Mouse (Mus musculus) ES-Bruce4 (cell line): ENCODE measurements at regions not wholly inside any gene's neighbourhood (a gene's known extent, or its start where the extent isn't known, plus 50 kb on each side); places are given as distances from the start of the nearest gene placed in this dataset.

ENCODE experiments used
- H3K27ac ChIP-seq: 2 replicates; pipeline ENCODE4 v1.5.1; 2012; ENCODE audit warnings: low read length, inconsistent platforms; ENCODE audit not compliant: insufficient read depth
- H3K27me3 ChIP-seq: 2 replicates; pipeline ENCODE4 v1.6.1; 2012; ENCODE audit warnings: mild to moderate bottlenecking, low read length, inconsistent platforms; ENCODE audit not compliant: control insufficient read depth, poor library complexity, insufficient read depth, severe bottlenecking
- H3K36me3 ChIP-seq: 2 replicates; pipeline ENCODE4 v1.6.1; 2012; ENCODE audit warnings: inconsistent platforms, mild to moderate bottlenecking, low read length, moderate library complexity; ENCODE audit not compliant: control insufficient read depth, poor library complexity, insufficient read depth, severe bottlenecking
- H3K4me1 ChIP-seq: one replicate; pipeline ENCODE4 v1.8.1; 2011; ENCODE audit warnings: low read length; ENCODE audit not compliant: control insufficient read depth, insufficient read depth
- H3K4me3 ChIP-seq: 2 replicates; pipeline ENCODE4 v1.5.1; 2011; ENCODE audit warnings: low read depth, mild to moderate bottlenecking, low read length
- H3K9ac ChIP-seq: 2 replicates; pipeline ENCODE4 v1.6.1; 2012; ENCODE audit warnings: low read depth, mild to moderate bottlenecking, inconsistent platforms; ENCODE audit not compliant: poor library complexity, severe bottlenecking
- H3K9me3 ChIP-seq: replicated peaks from 2 replicates; pipeline ENCODE4 v1.6.1; 2012; ENCODE audit warnings: mild to moderate bottlenecking, low read length, inconsistent platforms; ENCODE audit not compliant: control insufficient read depth, poor library complexity, insufficient read depth, severe bottlenecking
- CTCF ChIP-seq: IDR thresholded peaks from one replicate; pipeline ENCODE4 v1.8.1; 2011; ENCODE audit warnings: low read depth, low read length
- EP300 ChIP-seq: IDR thresholded peaks from 2 replicates; pipeline ENCODE4 v1.6.1; 2011; ENCODE audit warnings: low read depth, low read length; ENCODE audit not compliant: insufficient read depth
- POLR2A ChIP-seq: IDR thresholded peaks from one replicate; pipeline ENCODE4 v1.8.1; 2011; ENCODE audit warnings: low read length; ENCODE audit not compliant: insufficient read depth

GRCm38 (mm10) chr3:139802716-139803710 is 597.5 kb downstream of the Stpg2 start:
- TF ChIP-seq EP300 (no peak), POLR2A (no peak), CTCF (no peak)
- H3K27ac ChIP-seq: no peak overlapping the region

GRCm38 (mm10) chr3:139828014-139828413 is 622.5 kb downstream of the Stpg2 start:
- H3K27ac ChIP-seq: no peak overlapping the region
- no peaks in the 10 kb centered on the region for H3K9me3 ChIP-seq
- H3K36me3 ChIP-seq: no peaks in the 10 kb centered on the region
- H3K4me1 ChIP-seq: no peaks in the 10 kb centered on the region
- H3K9ac ChIP-seq: no peak overlapping the region
- H3K4me3 ChIP-seq: no peak overlapping the region
- TF ChIP-seq EP300 (no peak), POLR2A (no peak), CTCF (no peak)
- H3K27me3 ChIP-seq: no peaks in the 10 kb centered on the region

More at GRCm38 (mm10) chr3:139802716-139803710, 597.5 kb downstream of the Stpg2 start:
- no peak overlapping the region for H3K4me3 ChIP-seq
- H3K9ac ChIP-seq: no peak overlapping the region
- H3K4me1 ChIP-seq: no peaks in the 10 kb centered on the region
- no peaks in the 10 kb centered on the region for H3K27me3 ChIP-seq
- H3K36me3 ChIP-seq: no peaks in the 10 kb centered on the region
- H3K9me3 ChIP-seq: no peaks in the 10 kb centered on the region

GRCm38 (mm10) chr3:139828581-139828980 is 623.1 kb downstream of the Stpg2 start:
- Histone ChIP-seq H3K36me3 (no peaks in the 10 kb centered on the region), H3K9me3 (peaks cover 4% of the 10 kb centered on the region; the same call in 1 of the 2 replicates), H3K27me3 (no peaks in the 10 kb centered on the region), H3K4me3 (no peak overlapping the region), H3K27ac (no peak overlapping the region), H3K9ac (no peak overlapping the region), H3K4me1 (no peaks in the 10 kb centered on the region)
- TF ChIP-seq CTCF (no peak), EP300 (no peak), POLR2A (no peak)

- TF ChIP-seq EP300: no peak
- no peak for TF ChIP-seq POLR2A
- Histone ChIP-seq H3K27ac (no peak overlapping the region), H3K4me1 (no peaks in the 10 kb centered on the region), H3K9me3 (peaks cover 13% of the 10 kb centered on the region), H3K4me3 (no peak overlapping the region), H3K9ac (no peak overlapping the region), H3K36me3 (no peaks in the 10 kb centered on the region), H3K27me3 (no peaks in the 10 kb centered on the region)
These were observed 627.1 kb downstream of the Stpg2 start for GRCm38 (mm10) chr3:139832599-139832998.

GRCm38 (mm10) chr3:139842015-139842414 is 636.5 kb downstream of the Stpg2 start:
- H3K9me3 ChIP-seq: no peaks in the 10 kb centered on the region
- H3K4me1 ChIP-seq: no peaks in the 10 kb centered on the region
- TF ChIP-seq POLR2A (no peak), EP300 (no peak)
- H3K4me3 ChIP-seq: no peak overlapping the region
- H3K27ac ChIP-seq: no peak overlapping the region
- no peaks in the 10 kb centered on the region for H3K27me3 ChIP-seq
- H3K36me3 ChIP-seq: no peaks in the 10 kb centered on the region
- no peak overlapping the region for H3K9ac ChIP-seq

GRCm38 (mm10) chr3:139842988-139843605 is 637.6 kb downstream of the Stpg2 start:
- TF ChIP-seq POLR2A: no peak
- TF ChIP-seq EP300: no peak
- no peak for TF ChIP-seq CTCF
- Histone ChIP-seq H3K9ac (no peak overlapping the region), H3K36me3 (no peaks in the 10 kb centered on the region), H3K9me3 (no peaks in the 10 kb centered on the region), H3K4me3 (no peak overlapping the region), H3K27ac (no peak overlapping the region), H3K4me1 (no peaks in the 10 kb centered on the region), H3K27me3 (no peaks in the 10 kb centered on the region)
